Mouse (Mus musculus): Measurements from ENCODE around the gene Peli1. TPM values are rescaled to one million over a fixed set of nuclear protein-coding genes. Genes with fewer than 3 reads are reported as not detected.

Gene Peli1
- polyA plus RNA-seq, 1 experiment from 2014 or later = 41.5 TPM

DNA sequence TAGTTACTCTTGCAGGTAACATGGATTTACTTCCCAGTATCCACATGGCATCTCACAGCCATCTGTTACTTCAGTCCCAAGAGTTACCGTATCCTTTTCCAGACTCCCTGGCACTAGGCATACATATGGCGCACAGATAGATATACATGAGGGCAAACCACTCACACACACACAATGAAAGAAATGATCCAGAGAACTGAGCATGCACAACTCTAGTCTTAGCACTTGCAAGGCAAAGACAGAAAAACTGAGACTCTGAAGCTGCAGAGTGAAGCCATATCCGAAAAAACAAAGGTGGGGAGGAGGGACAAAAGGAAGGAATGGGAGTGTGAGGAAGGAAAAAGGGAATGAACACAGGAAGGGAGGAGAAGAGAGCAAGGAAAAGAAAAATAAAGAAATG is 27.8 kb upstream of the Peli1 start:
- peaks cover 15% of the 10 kb centered on the region for H3K4me1 ChIP-seq
- 82% methylated on average over 3 of the region's 3 CpGs for WGBS
- H3K4me3 ChIP-seq = no peak overlapping the region
- H3K36me3 ChIP-seq = no peaks in the 10 kb centered on the region
- H3K27me3 ChIP-seq (ENCODE audit: insufficient read depth, poor library complexity, severe bottlenecking) = no peaks in the 10 kb centered on the region
- no peaks in the 10 kb centered on the region for H3K9me3 ChIP-seq
- H3K27ac ChIP-seq = no peak overlapping the region
- DNase-seq (ENCODE audit: low spot score) = peak; percentile 57

DNA sequence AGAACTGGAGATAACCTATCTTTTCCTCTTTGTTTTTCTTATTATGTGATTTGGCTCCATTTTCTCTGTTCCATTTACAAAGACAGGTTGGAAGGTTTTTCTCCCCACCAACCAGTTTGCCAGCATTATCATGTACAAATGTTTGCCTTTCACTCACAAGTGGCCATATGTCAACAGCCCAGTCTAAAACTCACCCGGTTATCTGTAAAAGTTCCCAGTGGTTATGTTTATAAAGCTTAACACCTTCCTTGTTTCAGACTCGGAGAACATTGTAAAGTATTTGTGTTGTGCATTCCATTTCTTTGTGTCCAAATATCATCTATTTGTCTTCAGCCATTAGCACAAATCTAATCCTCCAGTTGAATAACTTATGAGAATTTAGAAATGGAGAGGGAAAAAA is 11.7 kb upstream of the Peli1 start:
- H3K36me3 ChIP-seq = no peaks in the 10 kb centered on the region
- peak overlapping the region; percentile 1; the same call in 1 of the 2 replicates for H3K4me3 ChIP-seq
- H3K27me3 ChIP-seq (ENCODE audit: insufficient read depth, poor library complexity, severe bottlenecking) = no peaks in the 10 kb centered on the region
- peaks cover 22% of the 10 kb centered on the region; the same call in 1 of the 2 replicates for H3K4me1 ChIP-seq
- no peak for DNase-seq (ENCODE audit: low spot score)
- H3K27ac ChIP-seq = no peak overlapping the region
- WGBS = 16% methylated on average over 2 of the region's 2 CpGs
- H3K9me3 ChIP-seq = no peaks in the 10 kb centered on the region

DNA sequence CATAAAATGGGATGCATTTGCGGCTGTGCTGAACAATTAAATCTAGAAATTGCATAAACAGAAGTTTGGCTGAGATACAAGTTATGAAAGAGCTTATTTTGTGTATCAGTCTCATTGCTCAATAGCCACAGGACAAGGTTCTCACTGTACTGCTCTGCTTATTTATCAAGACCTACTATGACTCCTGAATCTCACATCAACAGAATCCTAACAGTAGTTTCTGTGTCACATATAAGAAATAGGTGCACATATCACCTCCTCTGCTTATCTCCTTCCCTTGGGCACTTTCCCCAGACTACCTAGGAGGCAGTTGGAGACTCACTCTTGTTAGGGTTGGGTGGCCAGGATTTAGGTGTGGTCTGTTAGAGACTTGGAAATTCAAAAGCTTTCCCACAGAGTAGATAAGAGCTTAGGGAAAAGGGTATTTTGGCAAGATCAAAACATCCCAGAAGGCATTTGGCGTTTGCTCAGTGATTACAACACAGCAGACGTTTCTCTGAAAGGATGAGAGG is 11.2 kb upstream of the Peli1 start:
- no peak overlapping the region for H3K4me3 ChIP-seq
- WGBS = 37% methylated on average over 3 of the region's 3 CpGs
- no peak for DNase-seq (ENCODE audit: low spot score)
- no peaks in the 10 kb centered on the region for H3K9me3 ChIP-seq
- no peaks in the 10 kb centered on the region for H3K27me3 ChIP-seq (ENCODE audit: insufficient read depth, poor library complexity, severe bottlenecking)
- no peaks in the 10 kb centered on the region for H3K36me3 ChIP-seq
- no peak overlapping the region for H3K27ac ChIP-seq
- peaks cover 22% of the 10 kb centered on the region; the same call in 1 of the 2 replicates for H3K4me1 ChIP-seq

DNA sequence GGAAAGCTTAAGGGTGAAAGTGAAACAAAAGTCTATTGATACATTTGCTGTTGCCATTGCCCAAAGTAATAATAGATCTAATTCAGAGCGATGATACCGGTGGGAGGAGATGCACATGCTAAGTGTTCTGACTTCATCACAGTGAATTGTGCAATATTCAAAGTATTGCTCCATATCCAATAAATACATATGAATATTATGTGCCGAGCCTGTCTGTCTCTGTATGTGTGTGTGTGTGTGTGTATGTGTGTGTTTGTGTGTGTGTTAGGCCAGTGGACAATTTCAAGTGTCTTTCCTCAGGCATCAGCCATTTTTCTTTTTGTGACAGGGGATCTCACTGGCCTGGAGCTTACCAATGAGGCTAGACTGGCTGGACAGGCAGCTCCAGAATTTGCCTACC is 9.9 kb upstream of the Peli1 start:
- Histone ChIP-seq H3K4me3 (no peak overlapping the region), H3K27me3 (ENCODE audit: insufficient read depth, poor library complexity, severe bottlenecking) (no peaks in the 10 kb centered on the region), H3K9me3 (no peaks in the 10 kb centered on the region), H3K4me1 (peaks cover 22% of the 10 kb centered on the region; the same call in 1 of the 2 replicates), H3K36me3 (no peaks in the 10 kb centered on the region), H3K27ac (no peak overlapping the region)
- DNase-seq (ENCODE audit: low spot score) = no peak
- 87% methylated on average over 3 of the region's 3 CpGs for WGBS

DNA sequence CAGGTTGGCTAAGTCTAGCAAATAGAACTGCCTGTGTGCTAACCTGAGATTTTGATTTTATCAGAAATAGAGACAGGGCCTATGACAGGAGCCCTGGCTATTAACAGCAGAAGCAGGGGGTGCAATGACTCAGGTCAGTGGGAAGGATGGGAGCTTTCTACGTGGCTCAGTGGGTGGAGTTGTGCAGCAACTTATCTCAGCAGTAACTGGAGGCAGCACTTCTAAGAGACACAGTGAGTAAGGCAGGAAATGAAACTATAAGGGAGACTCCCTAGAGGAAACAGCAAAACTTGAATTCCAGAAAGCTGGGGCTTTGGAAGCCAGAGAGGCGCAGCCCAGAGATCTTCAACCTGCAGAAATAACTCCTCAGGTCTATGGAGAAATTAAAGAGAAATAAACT is 8.4 kb upstream of the Peli1 start:
- no peak overlapping the region for H3K27ac ChIP-seq
- WGBS = 26% methylated on average over 2 of the region's 2 CpGs
- DNase-seq (ENCODE audit: low spot score) = peak; percentile 78
- H3K36me3 ChIP-seq = no peaks in the 10 kb centered on the region
- no peaks in the 10 kb centered on the region for H3K27me3 ChIP-seq (ENCODE audit: insufficient read depth, poor library complexity, severe bottlenecking)
- H3K9me3 ChIP-seq = no peaks in the 10 kb centered on the region
- H3K4me3 ChIP-seq = no peak overlapping the region
- H3K4me1 ChIP-seq = peaks cover 22% of the 10 kb centered on the region; the same call in 1 of the 2 replicates

DNA sequence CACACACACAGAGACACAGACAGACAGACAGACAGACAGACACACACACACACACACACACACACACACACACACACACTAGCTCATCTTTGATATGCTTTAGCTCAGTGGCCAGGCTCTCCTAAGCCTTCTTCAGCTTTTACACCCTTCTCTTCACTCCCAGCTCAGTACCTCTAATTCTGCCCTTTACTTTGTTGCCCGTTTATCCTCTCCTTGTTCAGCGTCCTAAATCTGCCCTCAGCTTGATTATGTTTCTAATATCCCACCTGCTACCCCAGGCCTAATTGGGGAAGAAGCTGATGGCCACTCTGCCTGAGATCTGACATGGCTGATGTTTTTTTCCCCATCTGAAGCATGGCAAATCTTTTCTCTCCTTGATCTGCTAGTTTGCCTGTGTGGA is 2.7 kb upstream of the Peli1 start:
- H3K9me3 ChIP-seq = no peaks in the 10 kb centered on the region
- 60% methylated on average over 2 of the region's 2 CpGs for WGBS
- no peak overlapping the region for H3K4me3 ChIP-seq
- no peaks in the 10 kb centered on the region for H3K27me3 ChIP-seq (ENCODE audit: insufficient read depth, poor library complexity, severe bottlenecking)
- peaks cover 10% of the 10 kb centered on the region; the same call in 1 of the 2 replicates for H3K4me1 ChIP-seq
- H3K36me3 ChIP-seq = no peaks in the 10 kb centered on the region
- DNase-seq (ENCODE audit: low spot score) = no peak
- H3K27ac ChIP-seq = no peak overlapping the region

DNA sequence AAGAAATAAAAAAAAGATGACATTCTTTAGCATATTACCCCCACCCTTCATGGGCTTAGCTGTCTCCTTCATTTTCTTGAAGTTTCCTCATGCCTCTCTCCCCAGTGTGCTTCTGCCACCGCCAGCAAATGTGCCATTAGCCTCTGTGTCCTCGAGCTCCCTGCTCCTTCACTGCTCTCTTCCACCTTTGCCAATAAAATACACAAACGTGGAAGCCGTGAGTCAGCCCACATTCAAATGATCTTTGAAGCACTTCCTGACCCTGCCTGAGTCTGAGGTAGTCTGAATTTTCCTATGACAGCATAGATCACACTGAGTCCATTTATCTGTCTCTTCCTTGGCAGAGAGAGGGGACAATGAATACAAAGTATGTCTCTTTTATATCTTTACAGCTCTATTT is 1.5 kb upstream of the Peli1 start:
- peaks cover 16% of the 10 kb centered on the region; the same call in 1 of the 2 replicates for H3K4me1 ChIP-seq
- 54% methylated on average over 4 of the region's 4 CpGs for WGBS
- no peak overlapping the region for H3K27ac ChIP-seq
- no peaks in the 10 kb centered on the region for H3K36me3 ChIP-seq
- no peak overlapping the region for H3K4me3 ChIP-seq
- no peaks in the 10 kb centered on the region for H3K27me3 ChIP-seq (ENCODE audit: insufficient read depth, poor library complexity, severe bottlenecking)
- no peak for DNase-seq (ENCODE audit: low spot score)
- no peaks in the 10 kb centered on the region for H3K9me3 ChIP-seq

DNA sequence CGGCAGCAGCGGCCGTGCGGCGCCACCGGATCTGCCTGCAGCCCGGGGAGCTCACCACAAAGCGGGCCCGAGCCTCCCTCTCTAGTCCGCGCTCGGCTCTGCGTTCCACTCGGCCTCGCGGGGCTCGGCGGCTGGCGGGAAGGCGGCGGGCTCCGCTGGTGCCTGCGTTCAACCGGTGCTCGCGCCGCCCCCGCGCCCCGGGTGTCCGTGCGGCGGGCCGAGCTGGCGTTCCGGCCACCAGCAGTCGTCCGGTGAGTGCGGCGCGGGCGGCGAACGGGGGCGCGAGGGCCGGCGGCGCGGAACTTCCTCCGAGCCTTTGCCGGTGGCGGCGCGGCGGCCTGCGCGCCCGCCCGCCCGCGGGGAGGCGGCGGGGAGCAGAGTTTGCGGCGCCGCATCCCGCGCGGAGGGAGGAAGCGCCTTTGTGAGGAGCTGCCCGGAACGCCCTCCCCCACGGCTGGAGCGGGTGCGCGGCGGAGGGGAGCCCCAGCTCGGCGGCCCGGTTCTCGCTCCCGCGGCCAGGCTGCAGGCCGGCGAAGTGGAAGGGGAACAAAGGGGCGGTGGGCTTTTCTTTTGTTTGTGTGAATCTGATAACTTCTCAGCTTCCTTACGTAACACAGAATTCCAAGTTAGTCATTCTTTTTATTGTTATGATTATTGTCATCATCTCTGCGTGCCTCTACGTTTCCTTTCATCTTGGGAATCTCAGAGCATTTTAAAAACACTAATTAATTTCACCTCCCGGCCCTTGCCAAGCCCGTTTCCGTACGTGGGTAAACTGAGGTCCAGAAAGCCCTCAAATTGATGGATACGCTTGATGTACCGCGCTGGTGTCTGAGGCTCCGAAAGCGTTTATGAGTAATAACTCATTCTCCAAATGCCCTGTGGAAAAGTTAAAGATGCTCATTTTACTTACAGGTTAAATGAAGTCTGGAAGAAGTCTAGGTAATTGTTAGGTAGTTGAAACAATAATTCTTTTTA is 626 bp downstream of the Peli1 start:
- no peak for DNase-seq (ENCODE audit: low spot score)
- H3K36me3 ChIP-seq = peaks cover 4% of the 10 kb centered on the region; the same call in 1 of the 2 replicates
- no peaks in the 10 kb centered on the region for H3K27me3 ChIP-seq (ENCODE audit: insufficient read depth, poor library complexity, severe bottlenecking)
- peaks cover 16% of the 10 kb centered on the region; the same call in 1 of the 2 replicates for H3K4me1 ChIP-seq
- no peaks in the 10 kb centered on the region for H3K9me3 ChIP-seq
- peak overlapping the region; percentile 99 for H3K27ac ChIP-seq
- peak overlapping the region; percentile 95 for H3K4me3 ChIP-seq
- 1% methylated on average over 81 of the region's 99 CpGs for WGBS

DNA sequence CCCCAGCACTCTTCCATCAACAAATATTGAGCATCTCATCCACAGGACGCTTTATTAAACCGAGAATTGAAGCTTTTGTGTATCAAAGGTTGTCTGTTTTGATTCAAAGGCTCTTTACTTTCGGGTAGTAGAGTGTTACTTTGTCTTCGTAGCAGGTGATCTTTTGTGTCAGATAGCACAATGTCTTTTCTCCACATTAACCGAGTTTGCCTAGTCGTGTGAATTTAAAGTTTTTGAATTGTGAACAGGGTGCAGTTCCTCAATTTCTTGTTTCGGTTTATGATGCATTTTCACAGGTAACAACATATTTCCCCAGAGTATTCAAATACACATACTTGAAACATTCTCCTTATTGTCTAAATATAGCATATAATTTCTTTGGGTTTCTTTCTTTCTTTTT is 1.5 kb downstream of the Peli1 start:
- Histone ChIP-seq H3K27ac (peak overlapping the region; percentile 99; the same call in 1 of the 2 replicates), H3K9me3 (no peaks in the 10 kb centered on the region), H3K27me3 (ENCODE audit: insufficient read depth, poor library complexity, severe bottlenecking) (no peaks in the 10 kb centered on the region), H3K4me3 (peak overlapping the region; percentile 95), H3K36me3 (peaks cover 5% of the 10 kb centered on the region; the same call in 1 of the 2 replicates), H3K4me1 (peaks cover 16% of the 10 kb centered on the region; the same call in 1 of the 2 replicates)
- DNase-seq (ENCODE audit: low spot score) = no peak
- 20% methylated on average over 7 of the region's 7 CpGs for WGBS

DNA sequence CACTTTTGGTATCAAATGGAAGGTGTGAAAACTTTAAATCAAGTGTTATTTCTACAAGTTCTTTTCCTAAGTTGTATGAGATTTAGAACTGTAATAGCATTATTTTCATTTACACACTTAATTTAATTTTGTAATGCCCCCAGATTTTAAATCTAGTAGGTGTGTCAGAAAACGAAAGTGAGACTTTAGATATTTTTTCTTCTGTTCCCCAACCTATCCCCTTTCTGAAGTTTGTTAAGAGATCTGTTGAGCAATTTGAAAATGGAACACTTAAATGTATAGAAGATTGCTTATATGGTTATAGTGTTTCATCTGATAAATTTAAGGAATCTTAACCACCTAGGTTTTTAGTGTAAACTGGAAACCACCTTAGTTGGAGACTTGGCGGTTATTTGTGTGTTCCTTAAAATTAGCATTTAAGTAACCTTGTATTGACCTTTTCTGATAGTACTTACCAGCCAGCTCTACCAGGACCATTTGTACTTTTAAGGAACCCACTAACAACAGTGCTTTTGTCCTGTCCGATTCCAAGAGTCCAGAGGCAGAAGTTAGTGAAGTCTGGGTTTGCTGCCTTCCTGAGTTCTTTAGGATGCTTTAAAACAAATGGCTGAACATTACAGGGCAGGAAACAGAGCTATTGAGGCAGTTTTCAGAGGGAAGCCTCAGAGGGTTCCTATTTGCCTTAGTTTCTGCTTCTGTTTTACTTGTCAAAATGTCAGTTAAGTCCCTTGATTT is 2.2 kb downstream of the Peli1 start:
- H3K36me3 ChIP-seq = peaks cover 5% of the 10 kb centered on the region; the same call in 1 of the 2 replicates
- peaks cover 18% of the 10 kb centered on the region; the same call in 1 of the 2 replicates for H3K4me1 ChIP-seq
- peak overlapping the region; percentile 95 for H3K4me3 ChIP-seq
- H3K27me3 ChIP-seq (ENCODE audit: insufficient read depth, poor library complexity, severe bottlenecking) = no peaks in the 10 kb centered on the region
- no peak for DNase-seq (ENCODE audit: low spot score)
- WGBS = 37% methylated on average over 3 of the region's 3 CpGs
- no peaks in the 10 kb centered on the region for H3K9me3 ChIP-seq
- no peak overlapping the region for H3K27ac ChIP-seq

DNA sequence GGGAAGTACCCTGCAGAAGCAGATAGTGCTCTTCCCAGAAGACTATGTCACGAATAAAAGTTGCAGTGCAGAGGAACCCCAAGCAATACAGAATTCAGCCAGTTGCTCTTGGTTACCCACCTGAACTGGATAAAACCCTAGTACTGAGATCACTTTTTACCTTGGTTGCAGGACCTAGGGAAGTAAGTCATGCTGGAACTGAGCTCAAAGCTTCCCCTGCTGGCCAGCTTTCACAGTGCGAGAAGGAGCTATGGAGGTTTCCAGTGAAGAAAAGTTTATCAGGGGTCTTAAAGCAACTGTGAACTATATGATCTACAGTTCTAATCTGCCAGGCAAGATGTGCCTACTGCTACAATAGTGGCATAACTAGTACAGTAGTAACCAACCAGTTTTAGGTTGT is 5.5 kb downstream of the Peli1 start:
- 83% methylated on average over 2 of the region's 2 CpGs for WGBS
- H3K4me1 ChIP-seq = peaks cover 17% of the 10 kb centered on the region
- no peak overlapping the region for H3K27ac ChIP-seq
- H3K36me3 ChIP-seq = peaks cover 5% of the 10 kb centered on the region; the same call in 1 of the 2 replicates
- no peaks in the 10 kb centered on the region for H3K9me3 ChIP-seq
- no peak overlapping the region for H3K4me3 ChIP-seq
- no peak for DNase-seq (ENCODE audit: low spot score)
- no peaks in the 10 kb centered on the region for H3K27me3 ChIP-seq (ENCODE audit: insufficient read depth, poor library complexity, severe bottlenecking)

DNA sequence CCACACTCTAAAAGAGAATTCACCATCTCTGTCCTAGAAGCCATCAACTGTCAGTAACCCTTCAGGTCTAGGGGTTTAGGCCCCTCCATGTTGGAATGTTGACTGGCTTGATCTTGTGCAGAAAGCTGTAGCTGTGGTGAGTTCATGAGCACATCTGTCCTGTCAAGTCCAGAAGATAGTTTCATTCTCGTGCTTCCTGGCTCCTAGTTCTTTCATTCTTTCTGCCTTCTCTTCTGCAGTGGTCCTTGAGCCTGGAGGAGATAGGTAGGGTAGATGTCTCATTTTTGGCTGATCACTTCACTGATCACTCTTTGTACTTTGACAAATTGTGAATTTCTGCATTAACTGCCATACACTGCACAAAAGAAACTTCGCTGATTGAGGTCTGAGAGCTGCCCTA is 7.4 kb downstream of the Peli1 start:
- Histone ChIP-seq H3K4me1 (peaks cover 15% of the 10 kb centered on the region), H3K27me3 (ENCODE audit: insufficient read depth, poor library complexity, severe bottlenecking) (no peaks in the 10 kb centered on the region), H3K9me3 (no peaks in the 10 kb centered on the region), H3K4me3 (no peak overlapping the region), H3K27ac (no peak overlapping the region), H3K36me3 (peaks cover 5% of the 10 kb centered on the region; the same call in 1 of the 2 replicates)
- WGBS = 63% methylated on average over 2 of the region's 2 CpGs
- no peak for DNase-seq (ENCODE audit: low spot score)
